Mouse (Mus musculus): Measurements from ENCODE around the gene Bicd2. TPM values are rescaled to one million over a fixed set of nuclear protein-coding genes. Genes with fewer than 3 reads are reported as not detected.

Bicd2 gene
- total and polyA plus RNA-seq, 3 experiments, result 11.6 to 19.9 (median 19.5) TPM

DNA sequence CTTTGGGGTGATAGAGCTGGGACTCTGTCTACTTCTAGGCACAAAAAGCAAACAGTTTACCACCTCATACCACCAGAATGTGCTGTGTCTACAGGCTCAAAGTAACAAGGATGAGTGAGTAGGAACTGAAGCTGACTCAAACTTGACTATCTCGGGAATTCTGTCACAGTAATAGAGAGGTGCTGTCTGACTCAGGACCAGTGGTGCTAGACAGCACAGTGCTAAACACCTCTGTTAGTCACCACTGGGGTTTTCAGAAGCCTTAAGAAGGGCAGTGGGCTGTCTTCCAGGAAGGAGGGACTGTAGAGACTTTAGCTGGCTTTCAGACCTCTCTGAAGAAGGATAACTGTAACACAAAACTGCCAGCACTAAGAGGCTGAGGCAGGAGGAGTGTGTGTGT is 55.4 kb downstream of the Bicd2 start:
- no peak overlapping the region for H3K4me3 ChIP-seq (ENCODE audit: low read depth, low read length)
- ATAC-seq (ENCODE audit: extremely low read depth, insufficient number of reproducible peaks, low FRiP score, poor library complexity, severe bottlenecking) (no peak), DNase-seq (ENCODE audit: low spot score) (no peak)
- H3K9me3 ChIP-seq (replicated peaks), result peaks cover 7% of the 10 kb centered on the region
- TF ChIP-seq GATA1 (IDR thresholded peaks at IDR 0.05; ENCODE audit: borderline replicate concordance, low read length) (no peak), CTCF (IDR thresholded peaks at IDR 0.05; ENCODE audit: low read depth, low read length) (no peak), TAL1 (conservative IDR thresholded peaks at IDR 0.05; ENCODE audit: low read depth, low read length) (no peak), GATA2 (IDR thresholded peaks at IDR 0.05; ENCODE audit: borderline replicate concordance, low read depth, low read length) (no peak), POLR2AphosphoS5 (IDR thresholded peaks at IDR 0.05; ENCODE audit: insufficient replicate concordance, low read depth, low read length) (no peak)
- H3K4me1 ChIP-seq (ENCODE audit: insufficient read depth, low read depth, low read length), result peaks cover 9% of the 10 kb centered on the region
- no peaks in the 10 kb centered on the region for H3K27me3 ChIP-seq (ENCODE audit: insufficient read depth, low read length)
- peaks cover 2% of the 10 kb centered on the region for H3K36me3 ChIP-seq (replicated peaks)

DNA sequence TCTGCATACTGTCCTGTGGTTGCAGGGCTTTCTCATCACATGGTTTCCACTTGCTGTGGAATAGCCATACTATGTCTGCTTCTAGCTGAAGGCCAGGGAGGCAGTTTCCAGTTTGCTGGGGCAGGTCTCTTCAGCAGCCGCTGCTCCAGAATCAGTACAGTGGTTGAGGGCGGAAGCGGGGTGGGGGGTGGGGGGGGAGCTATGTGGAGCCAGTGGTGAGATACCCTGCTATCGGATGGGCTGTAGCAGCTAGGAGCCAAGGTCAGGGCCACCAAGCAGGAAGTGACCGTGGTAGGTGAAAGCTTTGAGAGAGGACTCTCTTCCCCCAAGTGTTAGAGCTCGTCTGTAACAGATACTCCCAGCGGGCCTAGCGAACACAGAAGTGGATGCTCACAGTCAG is 56.8 kb downstream of the Bicd2 start:
- Histone ChIP-seq H3K9me3 (replicated peaks) (peaks cover 7% of the 10 kb centered on the region), H3K4me1 (ENCODE audit: insufficient read depth, low read depth, low read length) (peaks cover 9% of the 10 kb centered on the region), H3K4me3 (ENCODE audit: low read depth, low read length) (no peak overlapping the region), H3K36me3 (replicated peaks) (peaks cover 2% of the 10 kb centered on the region), H3K27me3 (ENCODE audit: insufficient read depth, low read length) (peaks cover 3% of the 10 kb centered on the region; the same call in 1 of the 2 replicates)
- DNase-seq (ENCODE audit: low spot score) (no peak), ATAC-seq (ENCODE audit: extremely low read depth, insufficient number of reproducible peaks, low FRiP score, poor library complexity, severe bottlenecking) (no peak)
- TF ChIP-seq GATA2 (IDR thresholded peaks at IDR 0.05; ENCODE audit: borderline replicate concordance, low read depth, low read length) (no peak), GATA1 (IDR thresholded peaks at IDR 0.05; ENCODE audit: borderline replicate concordance, low read length) (no peak), TAL1 (conservative IDR thresholded peaks at IDR 0.05; ENCODE audit: low read depth, low read length) (no peak), POLR2AphosphoS5 (IDR thresholded peaks at IDR 0.05; ENCODE audit: insufficient replicate concordance, low read depth, low read length) (no peak), CTCF (IDR thresholded peaks at IDR 0.05; ENCODE audit: low read depth, low read length) (no peak)

DNA sequence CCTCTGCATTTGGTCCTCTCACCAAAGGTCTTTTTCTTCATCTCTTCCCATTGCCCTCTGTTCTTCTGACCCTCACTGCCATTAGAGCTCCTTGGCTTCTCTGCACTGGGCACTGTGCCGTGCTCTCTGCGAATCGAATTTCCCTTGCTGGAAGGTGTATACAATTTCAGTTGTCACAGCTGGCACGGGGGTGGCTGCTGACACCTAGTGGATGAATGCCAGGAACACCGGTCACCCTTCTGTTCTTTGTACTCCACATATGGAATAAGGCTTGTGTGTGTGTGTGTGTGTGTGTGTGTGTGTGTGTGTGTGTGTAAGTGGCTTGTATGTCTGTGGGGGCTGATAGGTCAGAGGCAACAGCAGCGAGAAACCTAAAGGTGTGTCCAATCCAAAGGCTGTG is 58.8 kb downstream of the Bicd2 start:
- TF ChIP-seq CTCF (IDR thresholded peaks at IDR 0.05; ENCODE audit: low read depth, low read length), result no peak
- TF ChIP-seq TAL1 (conservative IDR thresholded peaks at IDR 0.05; ENCODE audit: low read depth, low read length), result no peak
- no peak for TF ChIP-seq POLR2AphosphoS5 (IDR thresholded peaks at IDR 0.05; ENCODE audit: insufficient replicate concordance, low read depth, low read length)
- TF ChIP-seq GATA1 (IDR thresholded peaks at IDR 0.05; ENCODE audit: borderline replicate concordance, low read length), result no peak
- ATAC-seq (ENCODE audit: extremely low read depth, insufficient number of reproducible peaks, low FRiP score, poor library complexity, severe bottlenecking) (no peak), DNase-seq (ENCODE audit: low spot score) (no peak)
- peaks cover 5% of the 10 kb centered on the region; the same call in 1 of the 2 replicates for H3K4me1 ChIP-seq (ENCODE audit: insufficient read depth, low read depth, low read length)
- peaks cover 7% of the 10 kb centered on the region for H3K9me3 ChIP-seq (replicated peaks)
- H3K36me3 ChIP-seq (replicated peaks), result no peaks in the 10 kb centered on the region
- no peak overlapping the region for H3K4me3 ChIP-seq (ENCODE audit: low read depth, low read length)
- H3K27me3 ChIP-seq (ENCODE audit: insufficient read depth, low read length), result peaks cover 5% of the 10 kb centered on the region

DNA sequence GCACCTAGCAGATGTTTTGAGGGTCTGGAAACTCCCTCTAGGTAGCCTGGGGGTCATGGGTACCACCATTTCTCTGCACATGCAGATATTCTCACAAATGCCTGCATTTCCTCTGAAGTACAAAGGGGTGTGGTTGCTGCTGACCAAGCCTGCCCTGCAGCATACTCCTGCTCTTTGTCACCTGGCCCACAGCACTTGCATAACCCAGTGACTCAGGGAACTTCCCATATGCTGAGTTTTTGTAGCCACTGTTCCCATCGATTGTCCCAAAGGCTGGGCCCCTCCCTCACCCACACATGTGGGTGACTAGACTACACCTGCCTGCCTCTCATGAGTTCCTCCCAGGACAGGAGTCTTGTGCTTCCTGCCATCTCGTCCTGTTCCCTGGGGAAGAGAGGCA is 61.2 kb downstream of the Bicd2 start:
- Histone ChIP-seq H3K4me3 (ENCODE audit: low read depth, low read length) (no peak overlapping the region), H3K36me3 (replicated peaks) (no peaks in the 10 kb centered on the region), H3K9me3 (replicated peaks) (peaks cover 7% of the 10 kb centered on the region), H3K4me1 (ENCODE audit: insufficient read depth, low read depth, low read length) (peaks cover 6% of the 10 kb centered on the region; the same call in 1 of the 2 replicates), H3K27me3 (ENCODE audit: insufficient read depth, low read length) (peaks cover 5% of the 10 kb centered on the region)
- DNase-seq (ENCODE audit: low spot score), result no peak
- ATAC-seq (ENCODE audit: extremely low read depth, insufficient number of reproducible peaks, low FRiP score, poor library complexity, severe bottlenecking), result no peak
- TF ChIP-seq TAL1 (conservative IDR thresholded peaks at IDR 0.05; ENCODE audit: low read depth, low read length) (no peak), GATA2 (IDR thresholded peaks at IDR 0.05; ENCODE audit: borderline replicate concordance, low read depth, low read length) (no peak), GATA1 (IDR thresholded peaks at IDR 0.05; ENCODE audit: borderline replicate concordance, low read length) (no peak), POLR2AphosphoS5 (IDR thresholded peaks at IDR 0.05; ENCODE audit: insufficient replicate concordance, low read depth, low read length) (no peak), CTCF (IDR thresholded peaks at IDR 0.05; ENCODE audit: low read depth, low read length) (no peak)

DNA sequence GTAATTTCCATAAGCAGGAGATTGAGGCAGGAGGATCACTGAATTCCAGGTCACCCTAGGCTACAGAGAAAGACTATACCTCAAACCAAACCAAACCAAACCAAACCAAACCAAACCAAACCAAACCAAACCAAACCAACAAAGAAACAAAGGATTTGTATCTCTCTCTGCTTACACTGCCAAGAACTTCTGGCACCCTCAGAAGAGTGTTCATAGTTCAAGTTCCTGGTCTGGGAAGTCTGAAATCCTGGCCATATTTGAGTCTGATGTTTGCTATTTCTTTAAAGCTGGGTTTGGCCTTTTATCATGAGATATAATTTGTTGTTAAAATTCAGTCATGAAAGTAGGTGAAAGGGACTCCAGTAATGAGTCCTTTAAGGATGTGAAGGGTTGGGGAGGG is 66.4 kb downstream of the Bicd2 start:
- no peak for TF ChIP-seq GATA1 (IDR thresholded peaks at IDR 0.05; ENCODE audit: borderline replicate concordance, low read length)
- no peak for TF ChIP-seq TAL1 (conservative IDR thresholded peaks at IDR 0.05; ENCODE audit: low read depth, low read length)
- no peak for TF ChIP-seq POLR2AphosphoS5 (IDR thresholded peaks at IDR 0.05; ENCODE audit: insufficient replicate concordance, low read depth, low read length)
- no peak for TF ChIP-seq CTCF (IDR thresholded peaks at IDR 0.05; ENCODE audit: low read depth, low read length)
- TF ChIP-seq GATA2 (IDR thresholded peaks at IDR 0.05; ENCODE audit: borderline replicate concordance, low read depth, low read length), result no peak
- Histone ChIP-seq H3K9me3 (replicated peaks) (no peaks in the 10 kb centered on the region), H3K4me3 (ENCODE audit: low read depth, low read length) (no peak overlapping the region), H3K36me3 (replicated peaks) (no peaks in the 10 kb centered on the region), H3K27me3 (ENCODE audit: insufficient read depth, low read length) (peaks cover 10% of the 10 kb centered on the region), H3K4me1 (ENCODE audit: insufficient read depth, low read depth, low read length) (peaks cover 8% of the 10 kb centered on the region)
- DNase-seq (ENCODE audit: low spot score) (no peak), ATAC-seq (ENCODE audit: extremely low read depth, insufficient number of reproducible peaks, low FRiP score, poor library complexity, severe bottlenecking) (no peak)

DNA sequence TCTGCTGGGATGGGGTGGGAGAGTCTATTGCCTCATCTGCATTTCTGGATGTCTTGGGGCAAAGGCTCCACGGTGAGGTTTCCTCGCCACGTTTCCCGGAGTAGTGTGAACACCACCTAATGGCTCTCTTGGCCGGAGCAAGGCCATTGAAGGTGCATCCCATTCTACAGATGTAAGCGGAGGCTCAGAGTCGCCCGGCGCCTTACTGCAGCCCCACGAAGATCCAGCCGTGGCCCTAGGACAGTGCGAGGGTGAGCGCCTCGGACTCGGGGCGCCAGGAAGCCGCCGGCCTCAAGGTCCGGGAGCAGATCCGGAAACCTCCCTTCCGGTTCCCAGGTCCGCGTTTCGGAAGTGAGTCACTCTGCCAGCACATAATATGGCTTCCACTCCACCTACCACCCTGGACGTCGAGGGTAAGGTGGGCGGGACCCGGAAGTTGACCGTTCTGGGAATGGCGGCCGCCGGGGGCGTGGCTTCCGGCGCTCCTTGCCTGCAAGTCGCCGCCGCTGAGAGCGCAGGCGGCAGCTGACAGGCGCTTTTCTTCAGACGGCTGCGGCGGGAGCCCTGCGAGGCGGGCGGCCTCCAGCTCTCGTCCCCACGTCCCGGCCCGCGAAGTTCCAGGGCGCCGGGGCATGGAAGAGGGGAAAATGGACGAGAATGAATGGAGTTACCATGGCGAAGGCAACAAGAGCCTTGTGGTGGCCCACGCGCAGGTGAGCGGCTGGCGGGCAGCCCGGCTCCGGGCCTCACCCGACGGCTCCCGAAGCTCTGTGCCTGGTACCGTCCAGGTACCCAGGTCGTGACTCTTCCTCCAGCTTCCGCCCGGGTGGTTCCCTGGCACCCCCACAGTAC is 79.6 kb downstream of the Bicd2 start, which contains the start of gene Ippk:
Gene Ippk, plus strand, starts transcription at position 496 of the 852 bp plus-strand sequence.
- TF ChIP-seq CTCF (IDR thresholded peaks at IDR 0.05; ENCODE audit: low read depth, low read length) (no peak), GATA2 (IDR thresholded peaks at IDR 0.05; ENCODE audit: borderline replicate concordance, low read depth, low read length) (no peak), TAL1 (conservative IDR thresholded peaks at IDR 0.05; ENCODE audit: low read depth, low read length) (no peak), POLR2AphosphoS5 (IDR thresholded peaks at IDR 0.05; ENCODE audit: insufficient replicate concordance, low read depth, low read length) (no peak), GATA1 (IDR thresholded peaks at IDR 0.05; ENCODE audit: borderline replicate concordance, low read length) (no peak)
- H3K4me3 ChIP-seq (ENCODE audit: low read depth, low read length), result peak within 1 kb of the TSS; percentile 97

More for the DNA sequence above, 79.6 kb downstream of the Bicd2 start, which contains the start of gene Ippk:
- Histone ChIP-seq H3K36me3 (replicated peaks) (peaks cover 30% of the 10 kb centered on the region), H3K4me1 (ENCODE audit: insufficient read depth, low read depth, low read length) (peaks cover 39% of the 10 kb centered on the region), H3K9me3 (replicated peaks) (no peaks in the 10 kb centered on the region), H3K27me3 (ENCODE audit: insufficient read depth, low read length) (peaks cover 6% of the 10 kb centered on the region)
- peak; percentile 100 for ATAC-seq (ENCODE audit: extremely low read depth, insufficient number of reproducible peaks, low FRiP score, poor library complexity, severe bottlenecking)
- peak; percentile 96 for DNase-seq (ENCODE audit: low spot score)
